Mouse (Mus musculus) 416B (cell line): ENCODE measurements around the gene Art3.

Experiments used
- DNase-seq: peaks from one replicate; pipeline ENCODE4 v3.0.0; 2011; ENCODE audit warnings: low read depth

The Art3 gene

DNA sequence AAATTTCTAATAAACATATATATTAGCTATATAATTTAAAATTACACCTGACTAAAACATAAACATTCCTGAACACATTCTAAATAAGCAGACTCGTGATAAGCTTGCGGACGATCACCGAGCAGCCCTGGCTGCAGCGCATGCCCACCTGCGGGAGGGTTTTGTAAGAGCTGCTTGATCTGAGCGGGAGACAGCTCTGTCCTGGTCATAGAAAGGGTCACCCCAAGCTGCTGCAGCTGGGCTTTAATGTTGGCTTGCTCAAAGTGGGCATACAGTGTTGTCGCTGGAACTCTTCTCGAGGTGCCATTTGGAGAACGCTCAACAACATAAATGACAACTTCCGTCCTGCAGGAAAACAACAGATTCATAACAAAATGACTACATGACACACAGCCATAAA is 92.5 kb downstream of the Art3 start:
- no peak for DNase-seq

DNA sequence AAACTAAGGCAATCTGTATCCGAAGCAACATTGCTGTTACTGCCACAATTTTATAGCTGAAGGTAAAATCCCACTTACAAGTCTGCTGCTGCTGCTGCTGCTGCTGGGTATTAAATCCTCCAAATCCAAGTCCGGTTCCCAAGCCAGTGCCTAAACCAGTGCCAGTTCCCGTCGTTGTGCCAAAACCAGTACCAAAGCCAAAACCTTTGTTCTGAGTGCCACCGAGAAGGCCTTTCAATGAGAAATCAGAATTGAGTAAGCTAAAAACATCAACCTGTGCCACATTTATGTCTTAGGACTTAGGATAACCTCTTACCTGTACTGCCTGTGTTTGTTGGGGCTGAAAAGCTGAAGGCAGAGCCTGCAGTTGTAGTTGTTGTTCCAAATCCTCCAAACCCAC is 99.1 kb downstream of the Art3 start:
- no peak for DNase-seq

DNA sequence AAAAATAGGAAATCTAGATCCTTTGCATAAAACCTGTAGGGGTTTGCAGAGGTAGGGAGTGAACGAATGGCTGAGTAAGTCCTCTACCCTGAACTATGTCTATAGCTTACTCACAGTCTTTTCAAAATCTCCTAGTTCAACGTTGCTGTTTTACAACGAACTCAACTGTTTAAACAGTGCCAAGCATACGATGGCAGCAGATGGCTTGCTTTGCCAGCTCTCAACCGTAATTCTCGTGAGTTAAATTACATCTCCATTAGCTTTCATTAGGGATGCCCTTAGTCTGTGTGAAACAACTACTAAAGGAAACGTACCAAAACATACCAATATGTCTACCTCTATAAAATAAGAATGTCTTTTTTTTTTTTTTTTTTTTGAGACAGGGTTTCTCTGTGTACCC is 100.0 kb downstream of the Art3 start:
- DNase-seq, result no peak

- DNase-seq, result peak; percentile 46
These were observed 102.4 kb downstream of the Art3 start for GRCm38 (mm10) chr5:92434070-92434469.

- DNase-seq, result no peak
These were observed 103.0 kb downstream of the Art3 start for GRCm38 (mm10) chr5:92434571-92434985.

DNA sequence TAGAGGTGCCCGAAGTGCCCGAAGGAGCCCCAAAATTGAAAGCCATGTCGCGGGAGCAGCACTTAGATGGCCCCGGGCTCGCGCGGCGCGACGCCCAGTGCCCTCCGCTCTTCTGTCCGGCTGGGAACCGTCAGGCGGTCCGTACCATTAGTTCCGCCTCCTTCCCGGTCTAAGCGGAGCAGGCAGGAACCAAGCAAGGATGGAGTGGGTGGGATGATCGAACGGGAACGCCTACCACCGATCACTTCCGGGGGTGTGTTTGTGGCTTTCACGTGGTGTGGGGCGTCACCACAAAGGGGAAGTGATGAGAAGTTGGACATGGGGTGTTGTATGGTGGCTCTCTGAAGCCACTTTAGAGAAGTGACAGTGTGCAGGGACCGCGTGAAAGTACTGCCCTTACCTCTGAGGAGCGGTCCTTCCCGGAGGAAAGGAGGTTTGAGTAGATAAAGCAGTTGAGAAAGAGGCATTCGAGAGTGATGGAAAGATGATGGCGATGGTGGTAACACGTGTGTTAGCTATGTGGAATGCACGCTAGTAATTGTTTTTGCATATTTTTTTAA is 103.5 kb downstream of the Art3 start, which contains the start of gene Nup54:
TSS of gene Nup54 (minus strand) at position 195 of the 560 bp plus-strand sequence.
- peak; percentile 99 for DNase-seq

- DNase-seq, result no peak
These were observed 106.9 kb downstream of the Art3 start for GRCm38 (mm10) chr5:92438540-92438939.

- no peak for DNase-seq
These were observed 109.9 kb downstream of the Art3 start for GRCm38 (mm10) chr5:92441494-92441893.

DNA sequence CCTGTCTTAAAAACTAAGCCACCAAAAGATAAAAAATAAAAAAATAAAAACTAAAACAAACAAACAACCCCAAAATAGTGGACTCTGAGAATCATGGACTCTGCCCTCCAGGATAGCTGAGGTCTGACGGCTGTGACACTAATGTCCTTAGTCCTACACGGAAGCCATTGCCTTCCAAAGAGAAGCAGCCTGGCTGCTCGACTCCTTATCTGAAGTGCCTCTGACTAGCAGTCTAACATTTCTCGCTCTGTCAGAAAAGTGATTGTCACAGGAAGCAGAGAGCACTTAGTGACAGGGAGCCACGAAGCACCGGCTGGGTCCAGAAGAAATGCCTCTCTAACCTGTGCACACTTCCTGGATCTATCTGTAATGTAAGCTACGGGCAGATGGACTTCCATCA is 111.3 kb downstream of the Art3 start:
- DNase-seq, result no peak

DNA sequence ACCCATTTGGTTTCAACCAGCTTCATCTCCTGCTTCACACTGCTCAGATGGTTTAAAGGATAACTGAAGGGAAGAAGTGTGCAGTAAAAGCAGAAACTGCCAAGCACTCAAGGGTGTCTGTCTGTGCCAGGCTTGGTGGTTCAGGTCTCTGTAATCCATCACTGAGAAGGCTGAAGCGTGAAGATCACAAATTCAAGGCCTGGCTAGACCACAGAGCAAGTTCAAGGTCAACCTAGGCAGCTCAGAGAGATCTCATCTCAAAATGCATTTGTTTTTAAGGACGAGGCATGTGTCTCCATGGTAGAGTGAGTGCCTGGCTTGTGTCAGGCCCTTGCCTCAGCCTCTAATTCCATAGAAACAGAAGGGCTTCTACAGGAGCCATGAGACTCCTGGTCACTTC is 113.4 kb downstream of the Art3 start:
- no peak for DNase-seq

DNA sequence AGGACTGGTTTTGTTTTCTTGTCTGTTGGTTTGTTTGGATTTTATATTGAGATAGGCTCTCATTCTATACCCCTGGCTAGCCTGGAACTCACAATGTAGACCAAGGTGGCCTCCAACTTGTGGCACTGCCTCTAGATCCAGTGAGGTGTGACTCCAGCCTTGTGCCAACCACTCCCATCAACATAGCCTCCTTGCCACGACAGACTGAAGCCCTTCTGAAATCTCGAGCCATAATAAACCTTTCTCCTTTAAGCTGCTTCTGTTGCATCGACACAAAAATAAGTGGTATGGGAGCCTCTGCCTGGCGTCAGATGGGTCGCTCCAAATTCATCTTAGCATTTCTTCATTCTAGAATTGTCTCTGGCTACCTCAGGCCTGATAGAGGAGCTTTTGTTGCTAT is 115.1 kb downstream of the Art3 start:
- no peak for DNase-seq

GRCm38 (mm10) chr5:92452876-92453275 is 121.2 kb downstream of the Art3 start:
- no peak for DNase-seq

DNA sequence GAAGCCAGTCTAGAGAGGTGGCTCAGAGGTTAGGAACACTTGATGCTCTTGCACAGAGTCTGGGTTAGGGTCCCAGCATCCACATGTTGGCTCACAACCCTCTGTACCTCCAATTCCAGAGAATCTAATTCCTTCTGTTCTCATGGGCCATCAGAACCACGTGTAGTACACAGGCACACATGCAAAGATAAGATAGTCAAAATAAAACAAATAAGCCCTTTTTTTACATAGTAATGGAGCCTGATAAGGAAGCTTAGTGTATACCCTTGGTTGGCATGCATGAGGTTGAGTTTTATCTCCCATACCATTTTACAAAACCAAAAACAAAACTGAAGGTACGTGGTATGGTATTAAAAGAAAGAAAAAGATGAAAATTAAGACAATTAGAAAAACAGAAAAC is 125.8 kb downstream of the Art3 start:
- no peak for DNase-seq

DNA sequence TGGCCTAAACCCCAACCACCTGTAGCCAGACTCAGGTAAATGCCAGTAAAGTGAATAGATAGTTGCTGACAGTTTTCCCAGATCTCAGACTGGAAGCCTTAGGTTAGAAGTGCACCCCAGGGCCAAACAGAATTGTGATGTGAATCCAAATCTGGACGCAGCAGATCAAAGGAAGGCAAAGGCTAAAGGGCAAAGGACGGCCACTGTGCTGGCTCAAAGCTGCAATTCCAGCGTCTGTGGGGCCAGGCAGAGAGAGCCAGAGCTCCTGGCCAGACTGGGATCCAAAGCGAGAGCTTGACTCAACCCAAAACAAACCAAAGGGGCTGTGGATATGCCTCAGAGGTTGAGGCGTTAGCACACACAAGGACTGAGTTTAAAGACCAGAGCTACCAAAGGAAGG is 127.1 kb downstream of the Art3 start:
- DNase-seq, result no peak

- DNase-seq, result peak; percentile 66
These were observed 129.7 kb downstream of the Art3 start for GRCm38 (mm10) chr5:92461321-92461720.
